Mouse (Mus musculus): ENCODE measurements around the gene Mei1.

The Mei1 gene

DNA sequence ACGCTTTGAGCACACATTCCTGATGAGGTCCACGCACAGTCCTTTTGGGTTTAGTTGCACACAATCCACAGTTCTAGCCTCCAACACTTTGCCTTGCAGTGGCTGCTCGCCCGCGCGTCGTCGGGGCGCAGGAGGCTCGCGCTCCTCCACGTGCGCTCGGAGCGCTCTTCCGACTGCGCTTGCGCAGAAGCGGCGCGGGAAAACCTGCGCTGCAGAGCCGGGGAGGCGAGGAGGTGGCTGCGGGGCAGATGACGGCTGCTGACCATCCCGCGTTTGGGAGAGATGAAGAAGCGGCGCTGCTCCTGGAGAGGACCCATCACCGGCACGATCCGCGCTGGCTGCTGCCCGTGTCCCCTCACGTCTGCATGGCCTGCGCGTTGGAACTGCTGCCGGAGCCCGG lies at the start of gene Mei1:
TSS of gene Mei1 (plus strand) at position 99 of the 400 bp plus-strand sequence.
- DNase-seq (ENCODE audit: low read depth, low spot score) = no peak

DNA sequence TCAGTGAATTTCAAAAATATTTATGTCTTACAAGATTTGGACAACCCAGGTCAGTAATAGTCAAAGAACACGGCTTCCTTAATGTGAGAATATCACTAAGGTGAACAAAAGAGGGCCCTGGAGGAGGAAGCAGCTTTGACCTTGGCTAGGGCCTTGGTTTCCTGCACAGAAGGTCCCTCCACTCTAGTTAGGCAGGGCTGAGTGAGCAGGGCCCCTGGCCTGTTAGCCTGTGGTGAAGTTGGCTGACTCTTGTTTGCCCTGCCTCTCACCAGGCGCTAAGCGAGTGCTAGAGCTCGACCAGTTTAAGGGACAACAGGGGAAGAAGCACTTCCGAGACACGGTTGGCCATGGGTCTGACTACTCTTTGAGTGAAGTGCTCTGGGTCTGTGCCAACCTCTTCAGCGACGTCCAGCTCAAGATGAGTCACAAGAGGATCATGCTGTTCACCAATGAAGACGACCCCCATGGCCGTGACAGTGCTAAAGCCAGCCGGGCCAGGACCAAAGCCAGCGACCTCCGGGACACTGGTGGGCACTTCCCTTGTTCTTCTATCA lies 47.2 kb upstream of the Mei1 start:
- DNase-seq (ENCODE audit: low read depth, low spot score) = peak; percentile 25

- no peak for DNase-seq (ENCODE audit: low read depth, low spot score)
Measured at GRCm38 (mm10) chr15:82023965-82024635, 45.7 kb upstream of the Mei1 start.

DNA sequence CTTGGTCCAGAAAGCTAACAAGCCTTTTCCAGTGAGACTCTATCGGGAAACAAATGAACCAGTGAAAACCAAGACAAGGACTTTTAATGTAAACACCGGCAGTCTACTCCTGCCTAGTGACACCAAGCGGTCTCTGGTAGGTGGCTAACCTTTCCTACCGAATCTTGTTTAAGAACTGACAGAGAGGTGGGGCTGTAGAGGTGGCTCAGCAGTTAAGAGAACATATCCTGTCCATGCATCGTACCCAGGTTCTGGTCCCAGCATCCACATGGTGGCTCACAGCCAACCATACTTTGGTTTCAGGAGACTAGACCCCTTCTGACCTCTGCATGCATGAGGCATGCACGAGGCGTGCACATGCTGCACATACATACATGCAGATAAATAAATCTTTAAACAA lies 42.5 kb upstream of the Mei1 start:
- DNase-seq (ENCODE audit: low read depth, low spot score) = no peak

- DNase-seq (ENCODE audit: low read depth, low spot score) = no peak
Measured at GRCm38 (mm10) chr15:82027726-82028125, 42.1 kb upstream of the Mei1 start.

DNA sequence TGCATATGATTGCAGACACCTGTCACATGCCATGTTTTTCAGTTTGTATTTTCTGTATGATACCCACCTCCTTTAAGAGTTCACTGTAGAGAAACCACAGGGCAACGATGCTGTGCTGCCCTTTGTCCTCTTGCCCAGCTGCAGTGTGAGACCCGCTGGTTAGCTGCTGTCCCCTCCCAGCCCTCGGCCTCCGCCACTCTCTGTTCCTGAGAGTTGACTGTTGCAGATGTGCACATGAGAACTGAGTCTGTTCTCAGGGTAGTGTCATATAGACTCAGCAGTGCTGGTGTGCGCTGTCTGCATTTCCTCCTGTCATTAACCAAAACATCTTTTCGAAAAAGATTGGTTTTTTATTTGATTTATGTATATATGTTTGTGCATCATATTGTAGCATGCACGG lies 37.4 kb upstream of the Mei1 start:
- DNase-seq (ENCODE audit: low read depth, low spot score) = no peak

- no peak for DNase-seq (ENCODE audit: low read depth, low spot score)
Measured at GRCm38 (mm10) chr15:82033762-82034161, 36.0 kb upstream of the Mei1 start, which contains the start of gene Desi1. Gene Desi1, minus strand, starts transcription at chr15:82033862.

- no peak for DNase-seq (ENCODE audit: low read depth, low spot score)
Measured at GRCm38 (mm10) chr15:82035904-82036689, 33.7 kb upstream of the Mei1 start.

- peak; percentile 77 for DNase-seq (ENCODE audit: low read depth, low spot score)
Measured at GRCm38 (mm10) chr15:82040650-82041049, 29.1 kb upstream of the Mei1 start.

- peak; percentile 80 for DNase-seq (ENCODE audit: low read depth, low spot score)
Measured at GRCm38 (mm10) chr15:82044166-82044784, 25.5 kb upstream of the Mei1 start.

GRCm38 (mm10) chr15:82046246-82046891 lies 23.4 kb upstream of the Mei1 start:
- peak; percentile 28 for DNase-seq (ENCODE audit: low read depth, low spot score)

- DNase-seq (ENCODE audit: low read depth, low spot score) = peak; percentile 88
Measured at GRCm38 (mm10) chr15:82047080-82047883, 22.5 kb upstream of the Mei1 start, which contains the start of gene Snu13. Gene Snu13, minus strand, starts transcription at chr15:82047598.

DNA sequence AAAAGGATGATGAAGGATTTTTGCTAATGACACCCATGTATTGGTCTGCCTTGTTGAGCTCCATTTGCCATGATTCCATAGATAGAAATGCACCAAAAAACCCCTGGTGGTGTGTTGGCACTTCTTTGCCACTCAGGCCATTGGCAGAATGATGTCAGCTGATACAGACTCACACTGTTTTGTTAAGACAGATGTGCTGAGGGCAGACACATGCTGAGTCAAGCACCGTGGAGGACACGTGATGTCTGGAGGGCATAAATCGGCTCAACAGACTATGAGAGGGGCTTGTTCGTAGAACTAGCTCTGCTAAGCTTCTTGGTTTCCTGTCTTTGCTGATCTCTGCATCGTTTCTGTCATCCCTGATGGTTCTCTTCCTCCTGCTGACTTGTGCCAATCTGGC lies 17.3 kb upstream of the Mei1 start:
- DNase-seq (ENCODE audit: low read depth, low spot score) = peak; percentile 54

GRCm38 (mm10) chr15:82058719-82059201 lies 11.0 kb upstream of the Mei1 start, which contains the start of gene 4930407I10Rik:
Gene 4930407I10Rik, plus strand, starts transcription at chr15:82059151.
- no peak for DNase-seq (ENCODE audit: low read depth, low spot score)

- no peak for DNase-seq (ENCODE audit: low read depth, low spot score)
Measured at GRCm38 (mm10) chr15:82063909-82064308, 5.9 kb upstream of the Mei1 start.

DNA sequence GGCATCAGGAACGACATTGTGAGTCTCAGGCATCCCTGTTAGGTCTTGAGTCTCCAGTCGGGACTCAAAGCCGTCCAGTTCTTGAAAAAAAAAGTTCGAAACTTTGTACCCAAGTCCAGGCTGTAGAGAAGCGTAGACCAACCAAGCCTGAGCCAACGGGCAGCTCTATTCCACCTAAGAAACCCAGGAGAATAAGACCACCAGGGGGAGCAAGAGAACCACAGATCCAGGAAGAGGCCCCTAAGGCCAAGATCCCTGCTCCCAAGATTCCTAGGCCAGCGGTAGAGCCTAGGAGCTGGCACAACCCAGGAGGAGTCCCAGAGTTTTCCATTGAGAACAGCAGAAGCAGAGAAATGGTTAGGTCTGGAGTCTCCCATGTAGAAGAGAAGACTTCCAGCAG lies 4.3 kb upstream of the Mei1 start:
- peak; percentile 88 for DNase-seq (ENCODE audit: low read depth, low spot score)

DNA sequence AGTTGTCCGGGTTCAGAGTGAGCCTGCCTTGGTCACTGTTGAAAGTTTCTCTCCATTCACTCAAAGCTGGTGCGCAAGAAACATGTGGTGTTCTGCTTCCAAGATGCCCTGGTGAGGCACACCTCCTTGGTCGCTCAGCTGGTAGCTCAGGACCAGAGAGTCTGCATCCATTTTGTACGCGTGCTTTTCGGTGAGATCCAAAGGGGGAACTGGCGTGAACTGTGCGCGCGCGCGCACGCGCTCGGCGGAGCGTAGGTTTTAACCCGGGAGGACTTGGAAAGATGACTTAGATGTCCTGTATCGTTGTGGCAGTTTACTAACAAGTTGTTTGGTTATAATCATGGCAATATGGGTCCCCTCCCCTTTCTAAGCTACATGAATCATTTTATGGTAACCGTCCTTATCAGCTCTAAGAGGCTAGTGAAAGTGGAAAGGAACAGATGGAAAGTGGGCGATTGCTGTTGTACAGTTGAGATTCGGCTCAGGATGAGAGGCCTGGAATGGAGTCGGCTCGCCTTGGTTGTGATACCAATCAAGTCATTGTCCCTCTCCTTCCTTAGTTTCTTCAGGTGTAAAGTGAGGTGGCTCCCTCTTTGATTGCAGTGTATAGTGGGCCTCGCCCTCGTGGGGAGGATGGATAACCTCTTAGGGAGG lies 2.1 kb downstream of the Mei1 start:
- DNase-seq (ENCODE audit: low read depth, low spot score) = no peak

DNA sequence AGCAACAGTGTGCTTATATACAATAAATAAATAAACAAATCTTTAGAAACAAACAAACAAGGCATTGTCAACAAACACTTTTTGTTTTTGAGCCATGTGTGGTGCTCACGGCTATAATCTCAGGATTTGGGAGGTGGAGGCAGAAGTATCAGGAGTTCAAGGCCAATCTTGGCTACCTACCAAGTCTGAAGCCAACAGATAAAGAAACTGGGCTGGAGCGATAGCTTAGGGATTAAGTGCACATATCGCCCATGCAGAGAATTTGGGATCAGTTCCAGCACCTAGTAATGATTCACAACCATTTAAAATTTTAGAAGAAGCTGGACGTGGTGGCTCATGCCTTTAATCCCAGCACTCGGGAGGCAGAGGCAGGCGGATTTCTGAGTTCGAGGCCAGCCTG lies 3.7 kb downstream of the Mei1 start:
- DNase-seq (ENCODE audit: low read depth, low spot score) = no peak

DNA sequence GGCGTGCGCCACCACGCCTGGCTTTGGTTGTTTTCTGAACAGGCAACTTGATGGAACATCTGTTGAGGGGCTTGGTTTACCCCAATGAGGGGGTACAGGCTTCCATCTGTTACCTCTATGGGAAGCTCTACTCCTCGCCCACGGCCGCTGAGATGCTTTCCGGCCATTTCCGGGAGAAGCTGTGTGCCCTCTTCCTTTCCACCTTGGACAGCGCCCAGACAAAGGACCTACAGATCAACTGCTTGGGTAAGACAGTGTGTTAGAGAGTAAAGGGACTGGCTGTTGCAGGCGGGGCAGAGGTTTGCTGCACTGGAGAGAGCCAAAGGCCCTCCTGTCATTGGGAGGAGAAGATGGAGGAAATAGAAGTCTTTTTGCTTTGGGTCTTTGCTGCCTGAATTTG lies 10.1 kb downstream of the Mei1 start:
- peak; percentile 42 for DNase-seq (ENCODE audit: low read depth, low spot score)

- DNase-seq (ENCODE audit: low read depth, low spot score) = no peak
Measured at GRCm38 (mm10) chr15:82081161-82081560, 11.4 kb downstream of the Mei1 start.
